Mouse (Mus musculus) T-helper 1 cell (primary cell): ENCODE data around the gene Rnf207.

Experiments used
- in situ Hi-C: fragments of 300-600 bp; cut with MboI, MseI; formaldehyde crosslinking; loops from one replicate; pipeline ENCODE4 v1.15.1; 2025; ENCODE audit warnings: high pct_unique_total_duplicates

The Rnf207 gene

GRCm38 (mm10) chr4:152332952-152333351 lies 14.2 kb upstream of the Rnf207 start:
- in situ Hi-C loops = no loop called here

GRCm38 (mm10) chr4:152328691-152329090 lies 9.9 kb upstream of the Rnf207 start:
- in situ Hi-C loops = no loop called here

- in situ Hi-C loops = no loop called here
Observed at GRCm38 (mm10) chr4:152326543-152326942, 7.8 kb upstream of the Rnf207 start.

- in situ Hi-C loops = no loop called here
Observed at GRCm38 (mm10) chr4:152325574-152326411, 7.0 kb upstream of the Rnf207 start, which contains the start of gene Rpl22. TSS of gene Rpl22 (plus strand) at chr4:152325742.

GRCm38 (mm10) chr4:152324641-152325562 lies 6.1 kb upstream of the Rnf207 start:
- in situ Hi-C loops = no loop called here

GRCm38 (mm10) chr4:152321464-152321863 lies 2.7 kb upstream of the Rnf207 start:
- in situ Hi-C loops = no loop called here

- in situ Hi-C loops = no loop called here
Observed at GRCm38 (mm10) chr4:152317631-152318033, 1.2 kb downstream of the Rnf207 start.

GRCm38 (mm10) chr4:152315498-152316213 lies 3.1 kb downstream of the Rnf207 start:
- in situ Hi-C loops = no loop called here

- in situ Hi-C loops = no loop called here
Observed at GRCm38 (mm10) chr4:152313934-152314333, 4.9 kb downstream of the Rnf207 start.

GRCm38 (mm10) chr4:152313211-152313632 lies 5.6 kb downstream of the Rnf207 start:
- in situ Hi-C loops = no loop called here

GRCm38 (mm10) chr4:152312186-152312585 lies 6.6 kb downstream of the Rnf207 start:
- in situ Hi-C loops = no loop called here

- in situ Hi-C loops = no loop called here
Observed at GRCm38 (mm10) chr4:152307542-152307941, 11.3 kb downstream of the Rnf207 start.

- in situ Hi-C loops = no loop called here
Observed at GRCm38 (mm10) chr4:152305991-152306390, 12.8 kb downstream of the Rnf207 start.

GRCm38 (mm10) chr4:152304685-152305084 lies 14.1 kb downstream of the Rnf207 start:
- in situ Hi-C loops = no loop called here

- in situ Hi-C loops = no loop called here
Observed at GRCm38 (mm10) chr4:152303172-152303571, 15.6 kb downstream of the Rnf207 start.

- in situ Hi-C loops = no loop called here
Observed at GRCm38 (mm10) chr4:152302012-152302411, 16.8 kb downstream of the Rnf207 start.

GRCm38 (mm10) chr4:152300375-152300774 lies 18.4 kb downstream of the Rnf207 start:
- in situ Hi-C loops = no loop called here

GRCm38 (mm10) chr4:152298836-152299235 lies 20.0 kb downstream of the Rnf207 start:
- in situ Hi-C loops = no loop called here

GRCm38 (mm10) chr4:152296874-152297861 lies 21.6 kb downstream of the Rnf207 start, which contains the start of gene Icmt:
TSS of gene Icmt (plus strand) at chr4:152297227.
- in situ Hi-C loops = no loop called here

GRCm38 (mm10) chr4:152296371-152296770 lies 22.4 kb downstream of the Rnf207 start:
- in situ Hi-C loops = no loop called here
